Mouse (Mus musculus) forebrain, embryonic 16.5 days (tissue): ENCODE data around the gene Enox1. TPM values are rescaled to one million over a fixed set of nuclear protein-coding genes. Genes with fewer than 3 reads are reported as not detected.

Source experiments
- ATAC-seq: fragments of 200-750 bp; cut with Nextera tagmentation; 2 replicates; pipeline ENCODE4 v1.8.0; 2017; ENCODE audit warnings: mild to moderate bottlenecking, moderate library complexity
- H3K27ac ChIP-seq: fragments of 300-500 bp; sonication (generic); 2 replicates; pipeline ENCODE4 v1.5.1; 2014; ENCODE audit warnings: low read length, control low read depth
- H3K27me3 ChIP-seq: fragments of 300-500 bp; sonication (generic); replicated peaks from 2 replicates; pipeline ENCODE4 v1.6.1; 2014; ENCODE audit warnings: low read length; ENCODE audit not compliant: control insufficient read depth, insufficient read depth
- H3K36me3 ChIP-seq: fragments of 300-500 bp; sonication (generic); 2 replicates; pipeline ENCODE4 v1.6.1; 2014; ENCODE audit not compliant: control insufficient read depth, insufficient read depth
- H3K4me1 ChIP-seq: fragments of 300-500 bp; sonication (generic); replicated peaks from 2 replicates; pipeline ENCODE4 v1.6.1; 2014; ENCODE audit warnings: low read length; ENCODE audit not compliant: control insufficient read depth, insufficient read depth
- H3K4me2 ChIP-seq: fragments of 300-500 bp; sonication (generic); 2 replicates; pipeline ENCODE4 v1.6.1; 2014; ENCODE audit warnings: mild to moderate bottlenecking, low read length, control low read depth
- H3K4me3 ChIP-seq: fragments of 300-500 bp; sonication (generic); replicated peaks from 2 replicates; pipeline ENCODE4 v1.5.1; 2014; ENCODE audit warnings: mild to moderate bottlenecking, low read length, control low read depth
- H3K9ac ChIP-seq: fragments of 300-500 bp; sonication (generic); replicated peaks from 2 replicates; pipeline ENCODE4 v1.6.1; 2014; ENCODE audit warnings: low read depth, low read length, control low read depth
- H3K9me3 ChIP-seq: fragments of 300-500 bp; sonication (generic); 2 replicates; pipeline ENCODE4 v1.6.1; 2016; ENCODE audit warnings: low read length; ENCODE audit not compliant: control insufficient read depth
- WGBS: fragments of 180-500 bp; shearing (Covaris S2); extraction: QIAGEN DNeasy Blood & Tissue Kit; methylation state at CpG from one replicate; pipeline ENCODE4 v1.1.7; 2014; 5-methylcytosine and 5-hydroxymethylcytosine counted together
- polyA plus RNA-seq: library from polyadenylated mRNA; unstranded; fragments of >200 nt; fragmentation: Nextera tagmentation; extraction: Ambion mirVana; gene quantifications from 2 replicates; pipeline ENCODE4 v1.2.1, GENCODE M21; 2015

The Enox1 gene
- polyA plus RNA-seq, 1 experiment from 2014 or later = 64.4 TPM

DNA sequence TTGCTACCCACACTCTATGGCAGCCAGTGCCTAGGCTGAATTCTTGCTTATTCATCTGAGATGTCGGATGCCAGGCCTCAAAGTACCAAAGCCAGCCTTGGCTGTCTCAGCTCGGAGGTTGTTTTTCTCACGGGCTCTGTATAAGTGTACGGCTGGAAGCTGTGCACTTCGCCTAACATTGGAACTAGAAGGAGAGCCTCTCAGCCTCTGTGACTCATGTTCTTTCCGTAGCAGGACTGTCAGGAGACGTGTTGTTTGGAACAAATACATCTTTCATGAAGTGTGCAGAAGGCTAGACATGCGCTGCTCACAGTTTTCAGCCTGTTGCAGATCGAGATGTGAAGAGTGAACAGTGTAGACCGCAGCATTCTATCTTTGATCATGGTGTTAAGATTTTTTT is 68.8 kb downstream of the Enox1 start:
- ATAC-seq = no peak

DNA sequence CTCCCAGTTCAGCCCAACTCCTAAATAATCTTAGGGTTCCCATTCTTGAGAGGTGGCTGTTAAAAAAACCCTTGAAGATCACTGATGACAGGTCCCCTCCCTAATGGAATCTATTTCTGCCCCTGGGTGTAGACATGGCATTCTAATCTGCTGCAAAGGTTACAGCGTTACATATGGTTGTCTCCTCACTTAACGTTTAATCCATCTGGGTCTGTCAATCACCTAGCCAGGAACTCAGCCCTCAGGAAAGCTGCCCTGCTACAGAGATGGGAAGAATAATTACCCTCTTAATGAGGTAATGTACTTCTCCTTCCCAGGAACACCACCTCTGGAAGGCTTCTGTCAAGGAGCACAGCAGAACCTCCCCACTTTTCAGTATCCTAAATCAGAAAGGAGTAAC is 82.2 kb downstream of the Enox1 start:
- 50% methylated on average over 2 of the region's 2 CpGs for WGBS
- ATAC-seq = peak; percentile 72

More for the DNA sequence above, 68.8 kb downstream of the Enox1 start:
- Histone ChIP-seq H3K4me3 (no peak overlapping the region), H3K9me3 (no peaks in the 10 kb centered on the region), H3K27me3 (no peaks in the 10 kb centered on the region), H3K9ac (no peak overlapping the region), H3K4me2 (no peak overlapping the region), H3K27ac (no peak overlapping the region), H3K4me1 (no peaks in the 10 kb centered on the region; the same call in 1 of the 2 replicates), H3K36me3 (no peaks in the 10 kb centered on the region)
- WGBS = 76% methylated on average over 10 of the region's 10 CpGs

GRCm38 (mm10) chr14:77239360-77239759 is 82.8 kb downstream of the Enox1 start:
- H3K4me2 ChIP-seq = no peak overlapping the region
- no peaks in the 10 kb centered on the region for H3K9me3 ChIP-seq
- H3K27me3 ChIP-seq = no peaks in the 10 kb centered on the region
- peaks cover 8% of the 10 kb centered on the region for H3K4me1 ChIP-seq
- 24% methylated on average over 4 of the region's 4 CpGs for WGBS
- H3K36me3 ChIP-seq = no peaks in the 10 kb centered on the region
- peak overlapping the region; percentile 63 for H3K27ac ChIP-seq
- H3K9ac ChIP-seq = no peak overlapping the region
- no peak overlapping the region for H3K4me3 ChIP-seq
- ATAC-seq = no peak

More for the DNA sequence above, 82.2 kb downstream of the Enox1 start:
- no peak overlapping the region for H3K4me3 ChIP-seq
- H3K9ac ChIP-seq = no peak overlapping the region
- no peaks in the 10 kb centered on the region for H3K27me3 ChIP-seq
- peaks cover 8% of the 10 kb centered on the region for H3K4me1 ChIP-seq
- H3K9me3 ChIP-seq = no peaks in the 10 kb centered on the region
- no peak overlapping the region for H3K4me2 ChIP-seq
- H3K27ac ChIP-seq = no peak overlapping the region
- no peaks in the 10 kb centered on the region for H3K36me3 ChIP-seq

- peaks cover 9% of the 10 kb centered on the region; the same call in 1 of the 2 replicates for H3K4me1 ChIP-seq
- H3K27me3 ChIP-seq = no peaks in the 10 kb centered on the region
Measured at GRCm38 (mm10) chr14:77246977-77247376, 90.4 kb downstream of the Enox1 start.

GRCm38 (mm10) chr14:77248426-77248825 is 91.9 kb downstream of the Enox1 start:
- no peaks in the 10 kb centered on the region; the same call in 1 of the 2 replicates for H3K9me3 ChIP-seq
- ATAC-seq = 0 out of 2 replicates have a peak, but pooled peaks have one; percentile 33
- no peak overlapping the region for H3K4me2 ChIP-seq
- no peaks in the 10 kb centered on the region for H3K27me3 ChIP-seq
- WGBS = 63% methylated on average over 5 of the region's 5 CpGs
- peaks cover 9% of the 10 kb centered on the region; the same call in 1 of the 2 replicates for H3K4me1 ChIP-seq
- H3K27ac ChIP-seq = no peak overlapping the region
- H3K4me3 ChIP-seq = no peak overlapping the region
- no peak overlapping the region for H3K9ac ChIP-seq
- no peaks in the 10 kb centered on the region for H3K36me3 ChIP-seq

More at GRCm38 (mm10) chr14:77246977-77247376, 90.4 kb downstream of the Enox1 start:
- ATAC-seq = no peak
- no peak overlapping the region for H3K4me3 ChIP-seq
- H3K9ac ChIP-seq = no peak overlapping the region
- H3K4me2 ChIP-seq = no peak overlapping the region
- no peak overlapping the region for H3K27ac ChIP-seq
- 87% methylated on average over 3 of the region's 3 CpGs for WGBS
- no peaks in the 10 kb centered on the region; the same call in 1 of the 2 replicates for H3K9me3 ChIP-seq
- no peaks in the 10 kb centered on the region for H3K36me3 ChIP-seq

DNA sequence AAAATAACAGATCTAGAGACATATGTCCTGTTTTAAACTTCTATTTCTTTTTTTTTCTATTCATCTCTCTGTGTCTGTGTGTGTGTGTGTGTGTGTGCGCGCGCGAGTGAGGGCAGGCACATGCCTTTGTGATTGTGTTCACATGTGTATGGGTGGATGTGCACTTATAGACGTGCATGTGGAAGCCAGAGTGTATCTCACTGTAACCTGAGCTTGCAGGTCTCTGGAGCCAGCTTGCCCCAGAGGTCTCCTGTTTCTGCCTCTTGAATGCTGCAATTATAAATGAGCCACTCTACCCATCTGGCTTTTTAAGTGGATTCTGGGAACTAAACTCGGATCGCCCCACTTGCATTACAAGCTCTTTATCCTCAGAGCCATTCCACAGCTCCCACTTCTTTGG is 92.4 kb downstream of the Enox1 start:
- Histone ChIP-seq H3K4me1 (peaks cover 9% of the 10 kb centered on the region; the same call in 1 of the 2 replicates), H3K4me2 (no peak overlapping the region), H3K4me3 (no peak overlapping the region), H3K27ac (no peak overlapping the region), H3K9me3 (no peaks in the 10 kb centered on the region; the same call in 1 of the 2 replicates), H3K36me3 (no peaks in the 10 kb centered on the region), H3K27me3 (no peaks in the 10 kb centered on the region), H3K9ac (no peak overlapping the region)
- 81% methylated on average over 7 of the region's 7 CpGs for WGBS
- 0 out of 2 replicates have a peak, but pooled peaks have one; percentile 3 for ATAC-seq

DNA sequence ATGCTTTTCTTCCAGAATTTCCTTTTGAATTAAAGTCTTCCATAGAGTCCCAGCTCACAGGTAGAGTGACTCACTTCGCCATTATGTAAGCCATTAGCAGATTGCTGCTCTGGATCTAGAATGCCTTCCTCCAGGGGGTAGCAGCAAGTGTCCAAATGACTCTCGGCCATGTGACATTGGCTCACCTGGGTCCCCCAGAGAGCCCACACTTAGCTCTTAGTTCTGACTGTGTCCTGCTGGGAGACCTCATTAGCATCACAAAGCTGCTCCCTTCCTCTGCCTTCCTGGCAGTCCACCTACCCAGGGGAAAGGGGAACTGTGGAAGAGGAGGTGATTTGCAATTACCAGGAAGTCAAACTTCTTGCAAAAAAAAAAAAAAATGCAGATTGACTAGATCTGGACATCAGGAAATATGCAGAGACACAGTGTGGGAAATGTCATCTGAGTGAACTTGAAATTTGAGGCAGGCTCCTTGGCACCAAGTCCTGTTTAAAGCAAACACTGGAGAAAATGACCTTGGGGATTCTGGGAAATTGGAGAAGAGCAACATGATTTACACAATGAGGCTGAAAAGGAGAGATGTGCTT is 94.2 kb downstream of the Enox1 start:
- Histone ChIP-seq H3K27ac (no peak overlapping the region), H3K9me3 (no peaks in the 10 kb centered on the region; the same call in 1 of the 2 replicates), H3K4me2 (no peak overlapping the region), H3K27me3 (no peaks in the 10 kb centered on the region), H3K4me1 (peaks cover 12% of the 10 kb centered on the region; the same call in 1 of the 2 replicates), H3K36me3 (no peaks in the 10 kb centered on the region), H3K9ac (no peak overlapping the region), H3K4me3 (no peak overlapping the region)
- WGBS = 44% methylated on average over 2 of the region's 2 CpGs
- ATAC-seq = no peak

- no peaks in the 10 kb centered on the region for H3K36me3 ChIP-seq
- H3K27ac ChIP-seq = no peak overlapping the region
- WGBS = 75% methylated on average over 3 of the region's 3 CpGs
- H3K4me2 ChIP-seq = no peak overlapping the region
- no peaks in the 10 kb centered on the region for H3K9me3 ChIP-seq
- no peak overlapping the region for H3K9ac ChIP-seq
- H3K27me3 ChIP-seq = no peaks in the 10 kb centered on the region
- no peak for ATAC-seq
- H3K4me3 ChIP-seq = no peak overlapping the region
- H3K4me1 ChIP-seq = peaks cover 9% of the 10 kb centered on the region; the same call in 1 of the 2 replicates
Measured at GRCm38 (mm10) chr14:77255201-77255600, 98.6 kb downstream of the Enox1 start.

GRCm38 (mm10) chr14:77255711-77256110 is 99.1 kb downstream of the Enox1 start:
- Histone ChIP-seq H3K27ac (no peak overlapping the region), H3K36me3 (no peaks in the 10 kb centered on the region), H3K4me3 (no peak overlapping the region), H3K27me3 (no peaks in the 10 kb centered on the region), H3K4me1 (peaks cover 9% of the 10 kb centered on the region; the same call in 1 of the 2 replicates), H3K9me3 (no peaks in the 10 kb centered on the region), H3K4me2 (no peak overlapping the region), H3K9ac (no peak overlapping the region)
- ATAC-seq = no peak
- 80% methylated on average over 6 of the region's 6 CpGs for WGBS
